Mouse (Mus musculus) kidney, embryonic 15.5 days (tissue): ENCODE data around the gene Zfp715. TPM values are rescaled to one million over a fixed set of nuclear protein-coding genes. Genes with fewer than 3 reads are reported as not detected.
"Not testable (repeated sequence)": the region's sequence is repeated elsewhere in the genome, so short reads cannot be mapped to it uniquely, and the experiment has no call there.

Source experiments
- ATAC-seq: fragments of 200-750 bp; cut with Nextera tagmentation; replicated peaks from 2 replicates; pipeline ENCODE4 v1.8.0; 2017; ENCODE audit warnings: moderate TSS enrichment; ENCODE audit not compliant: low FRiP score
- H3K27ac ChIP-seq: fragments of 300-500 bp; sonication (generic); 2 replicates; pipeline ENCODE4 v1.5.1; 2015; ENCODE audit warnings: mild to moderate bottlenecking, inconsistent platforms
- H3K27me3 ChIP-seq: fragments of 300-500 bp; sonication (generic); 2 replicates; pipeline ENCODE4 v1.6.1; 2015; ENCODE audit warnings: inconsistent platforms
- H3K36me3 ChIP-seq: fragments of 300-500 bp; sonication (generic); 2 replicates; pipeline ENCODE4 v1.6.1; 2015; ENCODE audit warnings: inconsistent platforms
- H3K4me1 ChIP-seq: fragments of 300-500 bp; sonication (generic); 2 replicates; pipeline ENCODE4 v1.6.1; 2015; ENCODE audit warnings: inconsistent platforms
- H3K4me2 ChIP-seq: fragments of 300-500 bp; sonication (generic); 2 replicates; pipeline ENCODE4 v1.6.1; 2015; ENCODE audit warnings: moderate library complexity, mild to moderate bottlenecking, inconsistent platforms
- H3K4me3 ChIP-seq: fragments of 300-500 bp; sonication (generic); replicated peaks from 2 replicates; pipeline ENCODE4 v1.5.1; 2015; ENCODE audit warnings: mild to moderate bottlenecking, inconsistent platforms
- H3K9ac ChIP-seq: fragments of 300-500 bp; sonication (generic); 2 replicates; pipeline ENCODE4 v1.6.1; 2015; ENCODE audit warnings: mild to moderate bottlenecking, inconsistent platforms
- H3K9me3 ChIP-seq: fragments of 300-500 bp; sonication (generic); replicated peaks from 2 replicates; pipeline ENCODE4 v1.6.1; 2016; ENCODE audit warnings: inconsistent platforms
- WGBS: fragments of 180-500 bp; shearing (Covaris S2); methylation state at CpG from one replicate; pipeline ENCODE4 v1.1.7; 2015; ENCODE audit warnings: mixed read lengths; 5-methylcytosine and 5-hydroxymethylcytosine counted together
- polyA plus RNA-seq: library from polyadenylated mRNA; unstranded; fragments of >200 nt; fragmentation: Nextera tagmentation; extraction: Ambion mirVana; gene quantifications from 2 replicates; pipeline ENCODE4 v1.2.1, GENCODE M21; 2015

The Zfp715 gene
- polyA plus RNA-seq, 1 experiment from 2014 or later = 13.1 TPM

DNA sequence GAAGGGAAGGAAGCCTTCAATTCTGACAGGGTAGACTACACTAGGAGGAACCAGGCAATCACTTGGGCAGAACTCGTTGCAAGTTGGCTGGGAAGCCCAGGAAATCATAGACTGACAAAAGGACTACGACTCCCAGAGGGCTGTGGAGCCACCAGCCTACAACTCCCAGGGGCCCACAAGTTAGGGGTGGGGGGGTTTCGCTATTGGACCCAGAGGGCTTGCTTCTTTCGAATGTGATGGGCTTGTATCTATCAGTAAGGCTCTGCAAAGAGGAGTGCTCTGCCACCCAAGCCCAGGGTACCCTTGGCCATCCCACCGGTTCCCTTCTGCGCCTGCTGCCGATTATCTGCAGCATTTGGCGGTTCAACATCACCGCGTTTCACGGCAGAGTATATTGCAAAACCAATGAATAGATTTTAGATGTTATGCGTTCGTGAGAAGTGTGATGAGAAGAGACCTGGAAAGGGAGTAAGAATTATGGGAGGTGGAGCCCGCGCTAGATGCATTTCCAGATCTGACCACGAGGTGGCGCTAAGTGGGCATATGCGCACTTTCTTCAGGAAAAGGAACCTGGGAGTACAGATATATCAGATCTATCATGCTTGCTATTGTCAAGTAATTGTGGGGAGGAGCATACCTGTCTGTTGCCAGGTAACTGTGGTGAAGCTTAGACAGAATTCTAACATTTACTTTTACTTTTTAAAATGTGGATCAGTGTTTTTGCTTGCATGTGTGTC, 30.1 kb downstream of the Zfp715 start:
- 0 out of 2 replicates have a peak overlapping the region, but pooled peaks have one; percentile 33 for H3K9ac ChIP-seq

DNA sequence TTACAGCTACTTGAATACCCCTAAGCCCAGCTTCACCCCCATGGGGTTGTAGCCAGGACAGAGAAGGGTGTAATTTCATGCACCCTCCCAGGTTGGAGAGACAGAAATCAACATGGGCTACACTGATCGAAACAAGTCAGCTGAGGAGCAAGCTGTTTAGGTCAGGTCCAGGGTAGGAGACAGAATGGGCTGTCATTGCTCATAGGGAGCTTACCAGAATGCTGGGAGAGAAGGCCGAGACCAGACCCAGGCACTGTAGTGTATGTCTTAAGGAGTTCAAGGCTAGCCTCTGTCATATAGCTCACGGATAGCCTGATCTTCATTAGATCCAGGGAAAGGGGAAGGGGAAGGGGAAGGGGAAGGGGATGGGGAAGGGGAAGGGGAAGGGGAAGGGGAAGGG, 30.6 kb downstream of the Zfp715 start:
- no peak overlapping the region for H3K9ac ChIP-seq
- H3K27ac ChIP-seq = no peak overlapping the region
- no peak overlapping the region for H3K4me3 ChIP-seq
- H3K4me1 ChIP-seq = 0 out of 2 replicates have a peak, but pooled peaks cover 2% of the 10 kb centered on the region
- no peaks in the 10 kb centered on the region for H3K36me3 ChIP-seq
- H3K27me3 ChIP-seq = no peaks in the 10 kb centered on the region
- no peaks in the 10 kb centered on the region for H3K9me3 ChIP-seq
- no peak for ATAC-seq
- 86% methylated on average over 3 of the region's 3 CpGs for WGBS
- H3K4me2 ChIP-seq = no peak overlapping the region

More for the DNA sequence above, 30.1 kb downstream of the Zfp715 start:
- no peak overlapping the region for H3K27ac ChIP-seq
- H3K4me3 ChIP-seq = peak overlapping the region; percentile 43
- H3K4me1 ChIP-seq = 0 out of 2 replicates have a peak, but pooled peaks cover 2% of the 10 kb centered on the region
- 10% methylated on average over 18 of the region's 18 CpGs for WGBS
- 0 out of 2 replicates have a peak, but pooled peaks have one; percentile 37 for ATAC-seq
- H3K9me3 ChIP-seq = no peaks in the 10 kb centered on the region
- H3K36me3 ChIP-seq = no peaks in the 10 kb centered on the region
- peak overlapping the region; percentile 58 for H3K4me2 ChIP-seq
- H3K27me3 ChIP-seq = no peaks in the 10 kb centered on the region

DNA sequence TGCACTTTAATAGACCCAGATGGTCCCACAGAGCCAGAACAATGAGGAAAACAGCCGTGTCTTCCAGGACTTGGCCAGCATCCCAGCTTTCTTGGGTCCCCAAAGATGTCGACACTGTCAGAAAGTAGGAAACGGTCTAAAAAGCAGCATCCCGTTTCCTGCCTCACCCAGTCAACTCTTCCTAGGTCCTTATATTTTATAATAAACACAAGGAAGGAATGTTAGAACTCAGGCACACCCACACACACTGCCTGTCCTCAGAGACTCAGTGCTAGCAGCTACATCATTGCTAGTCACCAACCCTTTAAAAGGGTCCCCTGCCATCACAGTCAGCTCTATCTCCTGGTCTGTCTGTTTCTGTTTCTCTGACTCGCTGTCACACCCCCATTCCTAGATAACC, 35.7 kb downstream of the Zfp715 start:
- Histone ChIP-seq H3K4me2 (no peak overlapping the region), H3K27me3 (no peaks in the 10 kb centered on the region), H3K36me3 (no peaks in the 10 kb centered on the region), H3K9me3 (no peaks in the 10 kb centered on the region), H3K4me1 (no peaks in the 10 kb centered on the region), H3K4me3 (no peak overlapping the region), H3K9ac (no peak overlapping the region), H3K27ac (no peak overlapping the region)
- ATAC-seq = no peak
- WGBS = 54% methylated on average over 5 of the region's 5 CpGs

DNA sequence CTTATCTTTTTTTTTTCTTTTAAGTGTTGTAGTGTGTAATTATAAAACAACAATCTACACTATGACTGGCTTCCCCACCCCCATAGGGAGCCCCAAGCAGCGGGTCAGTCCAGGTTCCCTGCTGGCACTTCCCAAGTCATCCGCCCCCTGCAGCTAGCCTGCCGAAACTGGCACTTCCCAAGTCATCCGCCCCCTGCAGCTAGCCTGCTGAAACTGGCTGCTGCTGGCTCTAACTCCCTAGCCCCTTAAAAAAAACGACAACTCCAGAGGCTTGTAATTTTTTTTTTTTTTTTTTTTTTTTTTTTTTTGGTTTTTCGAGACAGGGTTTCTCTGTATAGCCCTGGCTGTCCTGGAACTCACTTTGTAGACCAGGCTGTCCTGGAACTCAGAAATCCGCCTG, 36.9 kb downstream of the Zfp715 start:
- H3K4me2 ChIP-seq, H3K9me3 ChIP-seq, H3K27me3 ChIP-seq, H3K36me3 ChIP-seq, H3K4me1 ChIP-seq, ATAC-seq, H3K9ac ChIP-seq, H3K4me3 ChIP-seq, H3K27ac ChIP-seq: not testable (repeated sequence)
- 51% methylated on average over 7 of the region's 7 CpGs for WGBS

DNA sequence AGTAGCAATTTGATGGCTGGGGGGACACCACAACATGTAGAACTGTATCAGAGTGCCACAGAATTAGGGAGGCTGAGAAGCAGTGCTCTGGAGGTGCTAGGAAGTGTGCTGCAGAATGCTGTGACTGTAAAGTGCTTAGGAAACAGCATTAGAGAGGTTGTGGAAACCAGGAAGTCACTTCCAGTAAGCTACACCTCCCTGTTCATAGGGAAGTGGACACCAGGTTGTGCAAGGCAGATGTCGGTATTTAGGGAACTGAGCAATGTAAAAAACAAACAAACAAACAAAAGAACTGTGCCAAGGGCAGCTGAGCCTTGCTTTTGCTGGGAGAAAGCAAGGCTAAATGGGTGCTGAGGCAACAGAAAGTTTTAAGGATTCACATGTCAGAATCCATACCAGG, 39.6 kb downstream of the Zfp715 start:
- Histone ChIP-seq H3K27ac (no peak overlapping the region), H3K4me2 (no peak overlapping the region), H3K27me3 (no peaks in the 10 kb centered on the region), H3K9me3 (0 out of 2 replicates have a peak, but pooled peaks cover 2% of the 10 kb centered on the region), H3K9ac (no peak overlapping the region), H3K4me3 (no peak overlapping the region), H3K36me3 (no peaks in the 10 kb centered on the region), H3K4me1 (no peaks in the 10 kb centered on the region)
- 58% methylated on average over 1 of the region's 1 CpGs for WGBS
- no peak for ATAC-seq

DNA sequence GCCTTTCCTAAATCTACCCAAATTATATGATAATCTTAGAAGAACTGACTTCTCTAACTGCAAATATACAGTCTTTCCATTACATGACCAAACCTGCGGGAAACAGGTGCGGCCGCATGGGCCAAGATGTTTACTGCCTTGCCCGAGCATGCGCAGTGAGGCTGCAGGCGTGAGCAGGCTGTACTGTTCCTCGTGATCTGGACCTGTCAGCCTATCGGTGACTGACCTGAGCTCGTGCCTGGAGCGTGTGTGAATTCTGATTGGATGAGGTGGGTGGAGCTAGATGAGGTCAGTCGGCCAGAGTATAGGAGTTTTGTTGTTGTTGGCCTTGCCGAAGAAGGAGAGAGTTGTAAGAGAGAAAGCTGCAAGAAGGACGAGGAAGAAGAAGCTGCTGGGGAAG, 45.7 kb downstream of the Zfp715 start:
- H3K9ac ChIP-seq, H3K4me3 ChIP-seq, H3K27ac ChIP-seq, H3K36me3 ChIP-seq, H3K4me2 ChIP-seq, H3K4me1 ChIP-seq, H3K27me3 ChIP-seq, ATAC-seq: not testable (repeated sequence)
- 0 out of 2 replicates have a peak, but pooled peaks cover 13% of the 10 kb centered on the region for H3K9me3 ChIP-seq
- WGBS = 91% methylated on average over 13 of the region's 13 CpGs

DNA sequence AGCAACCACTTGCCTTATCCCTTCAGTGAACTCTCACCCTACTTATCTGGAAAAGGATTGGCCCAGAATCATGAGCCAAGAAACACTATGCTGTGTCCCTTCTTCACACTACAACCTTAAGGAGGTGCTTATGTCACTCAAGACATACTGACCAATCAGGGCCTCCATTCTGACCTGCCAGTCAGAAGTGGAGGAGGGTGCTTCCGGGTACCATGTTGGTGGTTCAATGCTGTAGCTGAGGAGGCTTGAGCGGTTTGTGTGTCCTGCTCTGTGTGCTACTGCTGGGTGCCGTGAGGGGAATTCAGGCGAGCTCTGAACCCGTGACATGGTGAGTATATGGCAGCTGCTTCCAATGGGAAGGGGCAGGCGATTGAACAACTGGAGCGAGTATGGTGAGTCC, 59.6 kb downstream of the Zfp715 start:
- WGBS = 81% methylated on average over 7 of the region's 7 CpGs
- H3K27ac ChIP-seq = no peak overlapping the region
- no peaks in the 10 kb centered on the region for H3K9me3 ChIP-seq
- no peak overlapping the region for H3K4me3 ChIP-seq
- no peak overlapping the region for H3K9ac ChIP-seq
- H3K4me2 ChIP-seq = no peak overlapping the region
- H3K4me1 ChIP-seq = no peaks in the 10 kb centered on the region
- no peak for ATAC-seq
- H3K27me3 ChIP-seq = no peaks in the 10 kb centered on the region
- no peaks in the 10 kb centered on the region for H3K36me3 ChIP-seq

DNA sequence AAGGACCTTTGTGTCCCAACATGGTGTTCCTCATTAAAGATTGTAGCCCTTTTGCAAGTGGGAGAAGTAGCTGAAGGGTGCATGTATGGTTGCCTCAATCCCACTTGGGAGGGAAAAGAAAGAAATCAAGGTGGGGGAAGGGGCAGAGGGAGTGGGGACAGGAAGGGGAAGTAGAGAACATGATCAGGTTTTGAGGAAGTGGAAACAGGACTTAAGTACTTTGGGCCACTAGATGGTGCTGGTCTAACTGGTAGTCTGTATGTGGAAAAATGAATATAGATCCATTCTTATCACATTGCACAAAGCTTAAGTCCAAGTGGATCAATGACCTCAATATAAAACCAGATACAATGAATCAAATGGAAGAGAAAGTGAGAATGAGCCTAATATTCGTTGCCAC, 62.4 kb downstream of the Zfp715 start:
- not testable (repeated sequence) for H3K4me3 ChIP-seq, H3K27ac ChIP-seq, H3K9ac ChIP-seq, ATAC-seq, H3K36me3 ChIP-seq, H3K9me3 ChIP-seq, H3K27me3 ChIP-seq, H3K4me1 ChIP-seq, H3K4me2 ChIP-seq
- WGBS = 74% methylated on average over 1 of the region's 1 CpGs

Other genes with a start within 250 kb of the Zfp715 start
- gene Zfp936, start 199.1 kb downstream of the Zfp715 start, polyA plus RNA-seq = not detected in 2 replicates
- 0.10 and 0.18 TPM in 2 replicates for gene Siglecf, start 38.0 kb upstream of the Zfp715 start, polyA plus RNA-seq
- gene Siglecg, start 94.9 kb upstream of the Zfp715 start, polyA plus RNA-seq = 1.8 and 2.0 TPM in 2 replicates
- gene Lim2, start 114.4 kb upstream of the Zfp715 start, polyA plus RNA-seq = not detected in 2 replicates
- gene Nkg7, start 123.8 kb upstream of the Zfp715 start, polyA plus RNA-seq = 0.32 TPM in 1 of 2 replicates, not detected in the other
- not detected in 2 replicates for gene Cldnd2, start 127.5 kb upstream of the Zfp715 start, polyA plus RNA-seq
- gene Etfb, start 130.8 kb upstream of the Zfp715 start, polyA plus RNA-seq = 348 and 355 TPM in 2 replicates
- gene Gm45233, start 130.8 kb upstream of the Zfp715 start, polyA plus RNA-seq = 0.35 and 0.66 TPM in 2 replicates
- gene Vsig10l, start 149.9 kb upstream of the Zfp715 start, polyA plus RNA-seq = 4.6 and 5.4 TPM in 2 replicates
- 0.40 and 0.45 TPM in 2 replicates for gene Iglon5, start 176.8 kb upstream of the Zfp715 start, polyA plus RNA-seq
- not detected in 2 replicates for gene 4931406B18Rik, start 192.6 kb upstream of the Zfp715 start, polyA plus RNA-seq
- gene Cd33, start 231.1 kb upstream of the Zfp715 start, polyA plus RNA-seq = 0.75 and 1.1 TPM in 2 replicates
- 3.7 TPM in 2 replicates for gene Zfp658, start 249.0 kb upstream of the Zfp715 start, polyA plus RNA-seq